Comparison of ENCODE assay signal across 8 mouse cellular contexts in genomic region chr7:80889841-80890241, GRCm38 (mm10). TPM values are rescaled to one million over a fixed set of nuclear protein-coding genes. Genes with fewer than 3 reads are reported as not detected.
DNase-seq lines count a peak whose midpoint lies in the region; ATAC-seq lines count a peak whose summit lies in the region.

No protein-coding gene starts in this region.

- H3K36me3 ChIP-seq in heart, embryonic 15.5 days: peaks cover 36% of the 10 kb centered on the region
- H3K36me3 ChIP-seq in hindbrain, embryonic 11.5 days (ENCODE audit: control insufficient read depth, insufficient read depth, low read length): 0 out of 2 replicates have a peak, but pooled peaks cover 12% of the 10 kb centered on the region
- H3K36me3 ChIP-seq in midbrain, embryonic 11.5 days (ENCODE audit: control insufficient read depth, insufficient read depth, low read length): peaks cover 28% of the 10 kb centered on the region; the same call in 1 of the 2 replicates

- ATAC-seq in heart, embryonic 15.5 days (replicated peaks; ENCODE audit: insufficient number of reproducible peaks, insufficient read depth, low FRiP score, low read depth): no peak
- no peak for ATAC-seq in hindbrain, embryonic 11.5 days (ENCODE audit: low FRiP score)
- ATAC-seq in midbrain, embryonic 11.5 days (ENCODE audit: low FRiP score): no peak

- H3K4me3 ChIP-seq in heart, embryonic 15.5 days: no peak overlapping the region
- H3K4me3 ChIP-seq in hindbrain, embryonic 11.5 days (ENCODE audit: low read depth, low read length): no peak overlapping the region
- no peak overlapping the region for H3K4me3 ChIP-seq in midbrain, embryonic 11.5 days (ENCODE audit: low read depth, low read length)

- H3K27me3 ChIP-seq in heart, embryonic 15.5 days: no peaks in the 10 kb centered on the region
- no peaks in the 10 kb centered on the region for H3K27me3 ChIP-seq in hindbrain, embryonic 11.5 days (ENCODE audit: control insufficient read depth, insufficient read depth, low read length)
- H3K27me3 ChIP-seq in midbrain, embryonic 11.5 days (ENCODE audit: control insufficient read depth, insufficient read depth, low read length): no peaks in the 10 kb centered on the region

- no peak overlapping the region for H3K9ac ChIP-seq in heart, embryonic 15.5 days
- H3K9ac ChIP-seq in hindbrain, embryonic 11.5 days (ENCODE audit: low read depth, low read length): peak overlapping the region; percentile 29; the same call in 1 of the 2 replicates
- no peak overlapping the region for H3K9ac ChIP-seq in midbrain, embryonic 11.5 days (ENCODE audit: low read length)

- peaks cover 16% of the 10 kb centered on the region for H3K4me1 ChIP-seq in heart, embryonic 15.5 days (replicated peaks)
- H3K4me1 ChIP-seq in hindbrain, embryonic 11.5 days (replicated peaks; ENCODE audit: control insufficient read depth, insufficient read depth, low read length): peaks cover 3% of the 10 kb centered on the region
- no peaks in the 10 kb centered on the region for H3K4me1 ChIP-seq in midbrain, embryonic 11.5 days (ENCODE audit: control insufficient read depth, insufficient read depth, low read length)

- no peaks in the 10 kb centered on the region for H3K9me3 ChIP-seq in heart, embryonic 15.5 days (replicated peaks)
- H3K9me3 ChIP-seq in hindbrain, embryonic 11.5 days (ENCODE audit: control insufficient read depth, low read length): no peaks in the 10 kb centered on the region
- H3K9me3 ChIP-seq in midbrain, embryonic 11.5 days (ENCODE audit: control insufficient read depth, low read length): no peaks in the 10 kb centered on the region

- H3K4me2 ChIP-seq in heart, embryonic 15.5 days: 0 out of 2 replicates have a peak overlapping the region, but pooled peaks have one; percentile 8
- no peak overlapping the region for H3K4me2 ChIP-seq in hindbrain, embryonic 11.5 days (replicated peaks; ENCODE audit: low read depth, low read length)
- H3K4me2 ChIP-seq in midbrain, embryonic 11.5 days: no peak overlapping the region

- no peak for DNase-seq in heart, postnatal 4 days
- DNase-seq in adrenal gland, postnatal 10 days: peak; percentile 67
- DNase-seq in hindbrain, embryonic 11.5 days (ENCODE audit: low spot score): no peak
- DNase-seq in midbrain, embryonic 11.5 days (ENCODE audit: low spot score, missing footprints): peak; percentile 81
- peak; percentile 90 for DNase-seq in thymus, postnatal 14 days
- DNase-seq in cerebellum, adult 9-11 months: no peak
- no peak for DNase-seq in embryo, embryonic 9.5 days (ENCODE audit: extremely low spot score)

- H3K27ac ChIP-seq in heart, embryonic 15.5 days: peak overlapping the region; percentile 73
- peak overlapping the region; percentile 73; the same call in 1 of the 2 replicates for H3K27ac ChIP-seq in hindbrain, embryonic 11.5 days (ENCODE audit: low read depth, low read length)
- no peak overlapping the region for H3K27ac ChIP-seq in midbrain, embryonic 11.5 days (ENCODE audit: low read depth, low read length)

- 70% methylated on average over 13 of the region's 13 CpGs for WGBS in heart, embryonic 15.5 days
- WGBS in hindbrain, embryonic 11.5 days: 83% methylated on average over 13 of the region's 13 CpGs
- 85% methylated on average over 13 of the region's 13 CpGs for WGBS in midbrain, embryonic 11.5 days

RNA-seq across cellular contexts. Expression of gene Wdr73, which starts 11.2 kb away (rescaled TPM):
- 16.3 and 20.9 TPM in 2 replicates for polyA plus RNA-seq in heart, embryonic 15.5 days (2015; fragmentation: Nextera tagmentation; extraction: Ambion mirVana)
- 10 to 100 TPM in 1 of 2 experiments, 1 to 10 TPM in 1; 9.2 to 11.0 TPM for total RNA-seq in heart, postnatal 4 days (2021)
- 10 to 100 TPM; 24.9 to 27.1 TPM for total RNA-seq in adrenal gland, postnatal 10 days (2021)
- 38.3 and 41.4 TPM in 2 replicates for polyA plus RNA-seq in hindbrain, embryonic 11.5 days (2014; fragmentation: Nextera tagmentation; extraction: Ambion mirVana)
- polyA plus RNA-seq in midbrain, embryonic 11.5 days (2014; fragmentation: Nextera tagmentation; extraction: Ambion mirVana): 36.1 and 41.2 TPM in 2 replicates

RNA-seq across cellular contexts. Expression of gene Nmb, which starts 15.0 kb away (rescaled TPM):
- polyA plus RNA-seq in heart, embryonic 15.5 days (2015; fragmentation: Nextera tagmentation; extraction: Ambion mirVana): 4.6 and 4.8 TPM in 2 replicates
- 1 to 10 TPM; 3.1 to 3.5 TPM for total RNA-seq in heart, postnatal 4 days (2021)
- total RNA-seq in adrenal gland, postnatal 10 days (2021): 1 to 10 TPM; 4.0 to 4.7 TPM
- polyA plus RNA-seq in hindbrain, embryonic 11.5 days (2014; fragmentation: Nextera tagmentation; extraction: Ambion mirVana): 6.7 and 7.0 TPM in 2 replicates
- polyA plus RNA-seq in midbrain, embryonic 11.5 days (2014; fragmentation: Nextera tagmentation; extraction: Ambion mirVana): 6.9 and 7.9 TPM in 2 replicates

RNA-seq across cellular contexts. Expression of gene Zscan2, which starts 29.1 kb away (rescaled TPM):
- polyA plus RNA-seq in heart, embryonic 15.5 days (2015; fragmentation: Nextera tagmentation; extraction: Ambion mirVana): 1.8 and 2.0 TPM in 2 replicates
- total RNA-seq in heart, postnatal 4 days (2021): 1 to 10 TPM; 8.4 to 9.0 TPM
- total RNA-seq in adrenal gland, postnatal 10 days (2021): 1 to 10 TPM; 6.5 to 6.8 TPM
- polyA plus RNA-seq in hindbrain, embryonic 11.5 days (2014; fragmentation: Nextera tagmentation; extraction: Ambion mirVana): 4.5 and 4.8 TPM in 2 replicates
- polyA plus RNA-seq in midbrain, embryonic 11.5 days (2014; fragmentation: Nextera tagmentation; extraction: Ambion mirVana): 3.8 and 5.0 TPM in 2 replicates

RNA-seq across cellular contexts. Expression of gene Sec11a, which starts 57.7 kb away (rescaled TPM):
- polyA plus RNA-seq in heart, embryonic 15.5 days (2015; fragmentation: Nextera tagmentation; extraction: Ambion mirVana): 129 and 148 TPM in 2 replicates
- total RNA-seq in heart, postnatal 4 days (2021): 10 to 100 TPM; 61.7 to 71.4 TPM
- total RNA-seq in adrenal gland, postnatal 10 days (2021): 100 to 1,000 TPM; 113 to 124 TPM
- 212 and 221 TPM in 2 replicates for polyA plus RNA-seq in hindbrain, embryonic 11.5 days (2014; fragmentation: Nextera tagmentation; extraction: Ambion mirVana)
- 204 TPM in 2 replicates for polyA plus RNA-seq in midbrain, embryonic 11.5 days (2014; fragmentation: Nextera tagmentation; extraction: Ambion mirVana)

Comparison
In these comparisons a context has a peak if more than half of its experiments do, and no peak if none do; other contexts are left out.
1. DNase-seq: peak in adrenal gland, postnatal 10 days (single experiment), midbrain, embryonic 11.5 days (single experiment) and thymus, postnatal 14 days (single experiment); none in heart, postnatal 4 days (single experiment), hindbrain, embryonic 11.5 days (single experiment), cerebellum, adult 9-11 months (single experiment) and embryo, embryonic 9.5 days (single experiment).